Mouse (Mus musculus): Measurements from ENCODE around the gene Cd3g. TPM values are rescaled to one million over a fixed set of nuclear protein-coding genes. Genes with fewer than 3 reads are reported as not detected.

The Cd3g gene
- polyA plus RNA-seq, 1 experiment: not detected

- peaks cover 9% of the 10 kb centered on the region for H3K27me3 ChIP-seq (ENCODE audit: control insufficient read depth, insufficient read depth, insufficient read length)
- TF ChIP-seq MAX (IDR thresholded peaks at IDR 0.05) (no peak), CEBPB (IDR thresholded peaks at IDR 0.05; ENCODE audit: low read depth) (no peak), USF1 (IDR thresholded peaks at IDR 0.05; ENCODE audit: low read depth) (no peak), MYOG (IDR thresholded peaks at IDR 0.05; ENCODE audit: control insufficient read depth, extremely low read depth, insufficient read length) (no peak), MYOD1 (IDR thresholded peaks at IDR 0.05; ENCODE audit: control insufficient read depth, insufficient read length, low read depth) (no peak), CTCF (IDR thresholded peaks at IDR 0.05; ENCODE audit: control insufficient read depth, insufficient read depth, insufficient read length) (no peak), FOSL1 (IDR thresholded peaks at IDR 0.05; ENCODE audit: insufficient read depth, low read length, poor library complexity, severe bottlenecking) (no peak)
- H3K79me3 ChIP-seq (ENCODE audit: low read depth): no peaks in the 10 kb centered on the region
- H3K36me3 ChIP-seq (ENCODE audit: control insufficient read depth, insufficient read depth): no peaks in the 10 kb centered on the region
- H3ac ChIP-seq (ENCODE audit: control insufficient read depth, insufficient read length, low read depth): no peak overlapping the region
- no peak overlapping the region for H3K4me3 ChIP-seq (ENCODE audit: insufficient read depth, poor library complexity, severe bottlenecking)
- no peaks in the 10 kb centered on the region for H3K79me2 ChIP-seq (ENCODE audit: control insufficient read depth, insufficient read depth)
Measured at GRCm38 (mm10) chr9:45015841-45016240, 35.6 kb upstream of the Cd3g start.

GRCm38 (mm10) chr9:45014879-45015278 lies 34.6 kb upstream of the Cd3g start:
- TF ChIP-seq FOSL1 (IDR thresholded peaks at IDR 0.05; ENCODE audit: insufficient read depth, low read length, poor library complexity, severe bottlenecking) (no peak), MYOG (IDR thresholded peaks at IDR 0.05; ENCODE audit: control insufficient read depth, extremely low read depth, insufficient read length) (no peak), USF1 (IDR thresholded peaks at IDR 0.05; ENCODE audit: low read depth) (no peak), CEBPB (IDR thresholded peaks at IDR 0.05; ENCODE audit: low read depth) (no peak), MYOD1 (IDR thresholded peaks at IDR 0.05; ENCODE audit: control insufficient read depth, insufficient read length, low read depth) (no peak), MAX (IDR thresholded peaks at IDR 0.05) (no peak), CTCF (IDR thresholded peaks at IDR 0.05; ENCODE audit: control insufficient read depth, insufficient read depth, insufficient read length) (no peak)
- Histone ChIP-seq H3K79me2 (ENCODE audit: control insufficient read depth, insufficient read depth) (no peaks in the 10 kb centered on the region), H3K4me3 (ENCODE audit: insufficient read depth, poor library complexity, severe bottlenecking) (no peak overlapping the region), H3K79me3 (ENCODE audit: low read depth) (no peaks in the 10 kb centered on the region), H3ac (ENCODE audit: control insufficient read depth, insufficient read length, low read depth) (no peak overlapping the region), H3K36me3 (ENCODE audit: control insufficient read depth, insufficient read depth) (no peaks in the 10 kb centered on the region), H3K27me3 (ENCODE audit: control insufficient read depth, insufficient read depth, insufficient read length) (peaks cover 9% of the 10 kb centered on the region)

DNA sequence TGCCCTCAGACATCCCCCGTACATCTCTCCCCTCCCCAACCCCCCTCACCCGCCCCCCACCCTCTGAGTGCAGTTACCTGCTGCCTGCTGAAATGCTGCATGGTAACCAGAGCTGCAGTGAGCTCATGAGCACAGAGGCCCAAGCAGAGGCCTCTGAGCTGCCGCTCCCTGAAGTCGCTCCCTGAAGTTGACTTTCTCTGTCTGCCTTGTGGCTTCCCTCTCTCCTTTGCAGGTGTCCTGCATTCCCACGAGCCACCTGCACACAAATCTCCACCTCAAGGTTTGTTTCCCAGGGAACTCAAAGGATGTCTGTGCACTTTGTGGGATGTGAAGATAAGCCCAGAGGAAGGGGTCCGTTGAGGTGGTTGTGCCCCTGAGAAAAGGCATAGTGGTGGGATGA lies 31.1 kb upstream of the Cd3g start:
- TF ChIP-seq MYOD1 (IDR thresholded peaks at IDR 0.05; ENCODE audit: control insufficient read depth, insufficient read length, low read depth) (no peak), CTCF (IDR thresholded peaks at IDR 0.05; ENCODE audit: control insufficient read depth, insufficient read depth, insufficient read length) (no peak), MAX (IDR thresholded peaks at IDR 0.05) (no peak), USF1 (IDR thresholded peaks at IDR 0.05; ENCODE audit: low read depth) (no peak), MYOG (IDR thresholded peaks at IDR 0.05; ENCODE audit: control insufficient read depth, extremely low read depth, insufficient read length) (no peak), FOSL1 (IDR thresholded peaks at IDR 0.05; ENCODE audit: insufficient read depth, low read length, poor library complexity, severe bottlenecking) (no peak), CEBPB (IDR thresholded peaks at IDR 0.05; ENCODE audit: low read depth) (no peak)
- Histone ChIP-seq H3K4me3 (ENCODE audit: insufficient read depth, poor library complexity, severe bottlenecking) (no peak overlapping the region), H3K27me3 (ENCODE audit: control insufficient read depth, insufficient read depth, insufficient read length) (peaks cover 35% of the 10 kb centered on the region), H3K79me3 (ENCODE audit: low read depth) (no peaks in the 10 kb centered on the region), H3ac (ENCODE audit: control insufficient read depth, insufficient read length, low read depth) (no peak overlapping the region), H3K79me2 (ENCODE audit: control insufficient read depth, insufficient read depth) (no peaks in the 10 kb centered on the region), H3K36me3 (ENCODE audit: control insufficient read depth, insufficient read depth) (no peaks in the 10 kb centered on the region)

- no peak overlapping the region for H3K4me3 ChIP-seq (ENCODE audit: insufficient read depth, poor library complexity, severe bottlenecking)
- TF ChIP-seq MAX (IDR thresholded peaks at IDR 0.05) (no peak), CEBPB (IDR thresholded peaks at IDR 0.05; ENCODE audit: low read depth) (no peak), USF1 (IDR thresholded peaks at IDR 0.05; ENCODE audit: low read depth) (no peak), CTCF (IDR thresholded peaks at IDR 0.05; ENCODE audit: control insufficient read depth, insufficient read depth, insufficient read length) (no peak), MYOG (IDR thresholded peaks at IDR 0.05; ENCODE audit: control insufficient read depth, extremely low read depth, insufficient read length) (no peak), MYOD1 (IDR thresholded peaks at IDR 0.05; ENCODE audit: control insufficient read depth, insufficient read length, low read depth) (no peak), FOSL1 (IDR thresholded peaks at IDR 0.05; ENCODE audit: insufficient read depth, low read length, poor library complexity, severe bottlenecking) (no peak)
Measured at GRCm38 (mm10) chr9:45010461-45010860, 30.2 kb upstream of the Cd3g start.

GRCm38 (mm10) chr9:45009180-45010078 lies 29.2 kb upstream of the Cd3g start, which contains the start of gene Cd3e:
Cd3e (minus strand) TSS chr9:45009627.
- Histone ChIP-seq H3K27me3 (ENCODE audit: control insufficient read depth, insufficient read depth, insufficient read length) (peaks cover 38% of the 10 kb centered on the region), H3K79me2 (ENCODE audit: control insufficient read depth, insufficient read depth) (no peaks in the 10 kb centered on the region), H3K36me3 (ENCODE audit: control insufficient read depth, insufficient read depth) (no peaks in the 10 kb centered on the region), H3K4me3 (ENCODE audit: insufficient read depth, poor library complexity, severe bottlenecking) (no peak within 1 kb of the TSS), H3K79me3 (ENCODE audit: low read depth) (no peaks in the 10 kb centered on the region), H3ac (ENCODE audit: control insufficient read depth, insufficient read length, low read depth) (no peak within 1 kb of the TSS)
- TF ChIP-seq CTCF (IDR thresholded peaks at IDR 0.05; ENCODE audit: control insufficient read depth, insufficient read depth, insufficient read length) (no peak), FOSL1 (IDR thresholded peaks at IDR 0.05; ENCODE audit: insufficient read depth, low read length, poor library complexity, severe bottlenecking) (no peak), MYOD1 (IDR thresholded peaks at IDR 0.05; ENCODE audit: control insufficient read depth, insufficient read length, low read depth) (no peak), USF1 (IDR thresholded peaks at IDR 0.05; ENCODE audit: low read depth) (no peak), CEBPB (IDR thresholded peaks at IDR 0.05; ENCODE audit: low read depth) (no peak), MAX (IDR thresholded peaks at IDR 0.05) (no peak), MYOG (IDR thresholded peaks at IDR 0.05; ENCODE audit: control insufficient read depth, extremely low read depth, insufficient read length) (no peak)

More at GRCm38 (mm10) chr9:45010461-45010860, 30.2 kb upstream of the Cd3g start:
- Histone ChIP-seq H3K36me3 (ENCODE audit: control insufficient read depth, insufficient read depth) (no peaks in the 10 kb centered on the region), H3K79me3 (ENCODE audit: low read depth) (no peaks in the 10 kb centered on the region), H3ac (ENCODE audit: control insufficient read depth, insufficient read length, low read depth) (no peak overlapping the region), H3K27me3 (ENCODE audit: control insufficient read depth, insufficient read depth, insufficient read length) (peaks cover 35% of the 10 kb centered on the region), H3K79me2 (ENCODE audit: control insufficient read depth, insufficient read depth) (no peaks in the 10 kb centered on the region)

Measured in C2C12 (cell line).